Mouse (Mus musculus) brain, embryonic 14.5 days (tissue): ENCODE results near the gene Slc50a1. TPM values are rescaled to one million over a fixed set of nuclear protein-coding genes. Genes with fewer than 3 reads are reported as not detected.

ENCODE experiments used
- DNase-seq: peaks from one replicate; pipeline ENCODE4 v3.0.0-alpha.2; 2011; ENCODE audit warnings: low read depth
- CTCF ChIP-seq: fragments of 200-500 bp; IDR thresholded peaks from 2 replicates; pipeline ENCODE4 v1.5.1; 2012; ENCODE audit warnings: inconsistent platforms, mild to moderate bottlenecking, moderate library complexity, borderline replicate concordance; ENCODE audit not compliant: insufficient read depth, insufficient read length; ENCODE audit errors: extremely low read depth
- POLR2A ChIP-seq: fragments of 200-500 bp; IDR thresholded peaks from 2 replicates; pipeline ENCODE4 v1.6.1; 2012; ENCODE audit warnings: mild to moderate bottlenecking, inconsistent platforms, borderline replicate concordance; ENCODE audit not compliant: poor library complexity, insufficient read depth, insufficient read length, severe bottlenecking; ENCODE audit errors: extremely low read depth
- polyA plus RNA-seq: library from polyadenylated mRNA; depleted of rRNA; stranded (reverse); fragments of >200 nt; gene quantifications from 2 replicates; pipeline ENCODE4 v1.2.3, GENCODE M21; 2012

The Slc50a1 gene
- polyA plus RNA-seq, 1 experiment, result 41.4 TPM

DNA sequence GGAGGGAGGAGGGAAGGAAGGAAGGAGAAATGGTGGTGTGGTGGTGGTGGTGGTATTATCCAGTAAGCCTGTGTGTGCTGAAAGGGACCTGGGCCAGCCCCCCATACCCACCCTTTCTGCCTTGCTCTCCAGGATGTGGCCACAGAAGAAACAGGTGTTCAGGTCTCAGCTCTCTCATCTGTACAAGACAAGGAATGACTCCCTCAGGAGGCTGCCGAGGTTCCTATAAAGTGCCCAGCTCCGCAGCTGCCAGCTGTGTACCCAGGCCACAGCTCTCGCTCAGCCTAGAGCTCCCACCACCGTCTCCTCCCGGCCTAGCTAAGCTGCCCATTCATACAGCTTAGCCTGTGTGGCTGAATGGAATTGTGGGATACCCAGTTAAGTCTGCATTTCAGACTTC lies 21.9 kb upstream of the Slc50a1 start:
- TF ChIP-seq POLR2A, result no peak
- no peak for TF ChIP-seq CTCF
- no peak for DNase-seq

DNA sequence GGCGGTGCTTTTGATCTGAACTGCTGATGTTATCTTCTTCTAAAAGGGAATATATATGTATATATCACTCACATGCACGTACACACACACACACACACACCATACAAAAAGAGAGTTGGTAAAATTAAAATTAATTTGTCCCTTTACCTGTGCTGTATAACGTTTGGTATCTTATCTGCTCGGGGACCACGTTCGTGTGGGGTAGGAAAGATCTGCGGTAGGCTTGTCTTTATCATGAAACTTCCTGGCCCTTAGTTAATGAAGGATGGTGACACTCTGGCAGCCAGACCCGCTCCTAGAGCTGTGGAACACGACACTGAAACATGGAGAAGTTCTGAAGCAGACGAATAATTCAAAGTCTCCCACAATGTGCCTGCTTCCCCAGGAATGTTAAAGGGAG lies 21.5 kb upstream of the Slc50a1 start:
- TF ChIP-seq CTCF, result no peak
- TF ChIP-seq POLR2A, result no peak
- DNase-seq, result no peak

DNA sequence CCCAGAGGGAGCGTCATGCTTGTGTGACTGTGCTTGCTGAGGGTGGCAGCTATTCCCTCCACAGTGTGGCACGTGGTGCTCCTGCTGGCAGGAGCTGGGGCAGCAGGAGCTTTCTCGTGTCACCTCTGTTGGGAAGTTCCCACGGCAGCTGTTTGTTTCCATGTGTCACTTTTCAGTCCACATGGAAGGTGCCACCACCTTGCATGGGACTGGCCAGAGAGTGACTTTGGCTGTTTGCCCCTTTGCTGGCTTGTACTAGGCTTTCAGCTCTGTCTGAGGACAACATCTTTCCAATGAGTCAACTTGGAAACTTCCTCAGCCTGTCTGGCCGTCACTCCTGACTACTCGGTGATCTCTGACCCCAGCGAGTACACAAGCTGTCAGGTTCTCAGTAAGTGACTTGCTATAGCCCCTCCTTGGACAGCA lies 18.1 kb upstream of the Slc50a1 start:
- DNase-seq, result no peak
- TF ChIP-seq CTCF, result no peak
- no peak for TF ChIP-seq POLR2A

DNA sequence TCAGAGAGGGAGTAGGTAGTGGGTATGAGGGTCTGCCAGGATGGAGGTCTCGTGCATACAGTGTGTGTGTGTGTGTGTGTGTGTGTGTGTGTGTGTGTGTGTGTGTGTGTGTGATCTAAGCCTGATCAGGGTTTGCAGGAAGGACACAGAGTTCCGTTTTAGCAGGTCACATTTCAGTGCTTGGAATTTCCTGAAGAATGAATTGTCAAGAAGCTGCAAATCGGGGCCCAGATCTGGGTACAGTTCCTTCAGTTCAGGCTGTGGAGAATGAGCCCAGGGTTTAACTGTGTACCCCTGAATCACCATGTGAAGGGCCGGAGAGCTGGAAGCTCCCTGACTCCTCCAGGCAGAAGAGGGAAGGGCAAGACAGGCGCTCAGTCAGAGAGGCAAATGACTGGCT lies 16.9 kb upstream of the Slc50a1 start:
- DNase-seq, result no peak
- TF ChIP-seq CTCF (no peak), POLR2A (no peak)

DNA sequence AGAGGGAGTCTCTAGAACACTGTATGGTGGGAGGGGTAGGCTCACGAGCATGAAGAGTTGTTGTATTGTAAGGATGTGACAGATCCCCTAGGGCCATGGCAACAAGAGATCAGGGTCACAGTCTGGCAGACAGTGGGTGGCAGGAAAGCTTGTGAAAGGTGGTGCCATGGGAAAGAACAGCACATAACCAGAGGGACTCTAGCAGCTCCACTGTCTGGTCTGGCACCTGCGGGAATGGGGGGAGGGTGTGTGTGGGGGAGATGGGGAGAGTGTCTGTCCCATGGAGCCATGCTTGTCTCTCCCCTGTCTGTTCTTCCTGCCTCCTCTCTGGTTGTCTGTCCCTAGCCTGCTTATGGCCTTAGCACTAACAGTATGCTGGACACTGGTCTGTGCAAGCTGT lies 15.2 kb upstream of the Slc50a1 start:
- no peak for TF ChIP-seq POLR2A
- DNase-seq, result no peak

DNA sequence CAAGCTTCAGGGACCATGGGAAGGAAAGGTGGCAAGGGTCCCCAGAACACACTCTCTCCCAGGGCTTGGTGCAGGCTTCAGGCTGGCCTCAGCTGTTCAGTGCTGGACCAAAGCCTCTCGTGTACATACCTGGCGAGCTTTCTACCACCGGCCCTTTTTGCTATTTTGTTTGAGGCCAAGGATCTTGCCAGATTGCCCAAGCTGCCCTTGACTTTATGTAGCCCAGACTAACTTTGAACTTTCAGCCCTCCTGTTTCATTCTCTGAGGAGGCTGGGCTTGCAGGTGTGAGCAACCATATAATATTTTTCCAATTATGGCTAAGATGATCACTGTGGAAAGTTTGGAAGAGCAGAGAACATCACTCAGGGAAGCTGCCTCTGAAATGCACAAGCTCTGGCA lies 13.9 kb upstream of the Slc50a1 start:
- TF ChIP-seq CTCF (no peak), POLR2A (no peak)
- DNase-seq, result no peak

DNA sequence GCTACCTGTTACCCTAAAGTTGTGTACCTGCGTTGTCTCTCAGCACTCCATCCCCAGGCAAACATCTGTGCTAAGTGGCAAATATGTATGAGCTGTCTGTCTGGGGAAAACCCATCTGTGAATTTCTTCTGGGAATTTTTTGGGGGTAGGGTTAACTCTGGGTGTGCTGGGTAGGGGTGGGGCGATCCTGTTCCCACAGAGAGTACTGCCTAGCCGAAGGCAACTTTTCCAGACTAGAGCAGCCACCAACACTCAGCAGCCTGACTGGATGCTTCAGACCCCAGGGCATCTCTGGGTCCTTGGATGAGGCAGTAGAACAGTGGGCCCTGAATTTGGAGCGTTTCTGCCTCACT lies 11.9 kb upstream of the Slc50a1 start:
- DNase-seq, result no peak
- no peak for TF ChIP-seq POLR2A
- no peak for TF ChIP-seq CTCF

DNA sequence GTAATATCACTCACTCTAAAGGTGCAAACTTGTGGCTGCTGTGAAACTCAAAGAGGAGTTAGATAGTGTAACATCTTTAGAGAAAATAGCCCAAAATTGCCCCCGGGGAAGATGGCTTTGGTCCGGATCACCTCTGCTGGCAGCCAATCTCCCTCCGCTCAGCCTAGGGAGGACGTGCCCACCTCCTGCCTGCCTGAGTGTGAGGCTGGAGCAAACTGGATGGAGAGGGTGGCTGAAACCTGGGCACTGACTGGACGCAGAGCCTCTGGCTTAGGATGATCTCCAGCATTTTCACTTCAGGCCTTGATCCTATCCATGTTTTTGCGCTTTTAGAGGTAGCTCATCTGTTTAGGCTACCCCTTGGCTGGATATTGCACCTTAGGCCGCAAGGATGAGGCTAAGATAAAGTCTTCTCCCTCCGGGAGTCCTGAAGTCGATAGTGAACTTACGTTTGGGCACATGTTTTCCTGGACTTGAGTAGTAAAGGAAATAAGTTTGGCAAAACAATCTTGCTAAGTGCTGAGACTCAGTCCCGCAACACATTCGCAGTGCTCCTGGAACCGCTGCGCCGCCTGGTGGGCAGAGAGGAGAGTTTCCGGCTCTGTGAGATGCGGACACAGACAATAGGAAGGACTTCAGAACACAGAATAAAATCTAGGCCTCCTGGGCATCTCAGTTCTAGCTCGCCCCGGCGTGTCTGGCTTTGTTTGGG lies 11.4 kb upstream of the Slc50a1 start:
- peak; percentile 90 for DNase-seq

DNA sequence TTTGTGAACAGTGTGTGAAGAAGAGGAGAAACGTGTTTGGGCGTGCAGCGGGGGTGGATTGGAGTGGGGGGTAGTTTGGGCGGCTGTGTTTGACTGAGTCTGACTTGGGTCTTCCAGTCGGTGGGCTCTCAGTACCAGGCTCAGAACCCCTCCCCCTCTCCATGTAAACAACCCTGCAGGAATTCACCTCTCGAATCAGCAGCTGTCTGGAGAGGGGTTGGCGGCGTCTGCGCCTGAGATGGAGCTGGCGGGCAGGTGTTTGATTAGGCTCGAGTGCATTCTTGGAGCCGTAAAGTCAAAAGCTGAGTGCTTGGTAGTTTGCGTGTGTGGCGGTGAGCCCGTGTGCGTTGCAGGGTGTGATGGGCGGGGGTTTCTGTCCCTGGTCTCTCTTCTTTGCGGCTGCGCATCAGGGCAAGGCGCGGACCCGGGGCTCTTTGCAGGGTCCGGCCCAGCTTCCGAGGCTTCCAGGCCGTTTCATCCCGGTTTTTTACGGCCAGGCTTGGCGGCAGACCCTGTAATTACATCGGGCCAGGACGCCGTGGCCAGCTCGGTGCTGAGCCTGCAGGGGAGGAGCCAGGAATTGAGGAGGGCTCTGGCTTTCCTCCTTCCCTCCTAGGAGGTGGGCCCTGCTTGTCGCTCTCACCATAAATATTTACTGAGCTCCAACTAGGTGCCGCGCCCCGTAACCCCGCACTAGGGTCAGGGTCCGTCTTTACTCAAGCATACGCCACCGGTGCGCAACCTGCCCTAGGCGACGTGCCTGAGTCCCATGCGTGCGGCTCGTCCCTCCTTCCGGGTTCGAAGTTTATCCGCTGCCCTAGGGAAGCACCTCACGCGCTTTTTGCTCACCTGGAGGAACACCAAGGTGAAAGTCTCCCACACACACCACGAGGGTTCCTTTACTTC lies 10.5 kb upstream of the Slc50a1 start, which contains the start of gene Efna1:
Gene Efna1, minus strand, starts transcription at position 537 of the 906 bp plus-strand sequence.
- peak; percentile 71 for DNase-seq
- TF ChIP-seq CTCF, result no peak
- TF ChIP-seq POLR2A, result no peak

More for the DNA sequence above, 11.4 kb upstream of the Slc50a1 start:
- TF ChIP-seq CTCF (peak; percentile 95), POLR2A (no peak)

DNA sequence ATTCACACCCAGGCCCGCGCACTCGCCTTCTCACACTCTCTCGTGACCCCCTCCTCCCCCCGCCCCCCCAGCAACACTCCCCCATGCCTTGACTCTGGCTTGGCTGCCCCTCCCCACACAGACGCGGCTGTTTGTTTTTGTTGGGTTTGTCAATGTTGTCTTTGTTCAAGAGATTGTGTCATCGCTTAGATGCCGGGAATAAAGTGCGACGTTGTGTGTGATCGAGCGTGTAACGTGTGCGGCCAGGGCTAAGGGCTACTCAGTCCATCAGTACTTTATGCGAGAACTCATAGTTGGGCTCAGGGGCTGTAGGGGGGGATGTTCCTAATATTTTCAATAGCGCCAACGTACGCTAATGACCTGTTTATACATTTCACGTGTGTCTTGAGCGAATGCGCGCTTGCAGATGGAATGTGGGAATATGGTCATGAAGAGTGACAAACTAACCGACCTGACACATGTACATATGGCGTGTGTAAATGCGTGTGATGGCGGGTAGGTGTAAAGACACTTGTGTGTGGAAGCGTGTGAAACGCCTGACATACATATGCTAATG lies 9.8 kb upstream of the Slc50a1 start:
- TF ChIP-seq POLR2A, result no peak
- no peak for TF ChIP-seq CTCF

DNA sequence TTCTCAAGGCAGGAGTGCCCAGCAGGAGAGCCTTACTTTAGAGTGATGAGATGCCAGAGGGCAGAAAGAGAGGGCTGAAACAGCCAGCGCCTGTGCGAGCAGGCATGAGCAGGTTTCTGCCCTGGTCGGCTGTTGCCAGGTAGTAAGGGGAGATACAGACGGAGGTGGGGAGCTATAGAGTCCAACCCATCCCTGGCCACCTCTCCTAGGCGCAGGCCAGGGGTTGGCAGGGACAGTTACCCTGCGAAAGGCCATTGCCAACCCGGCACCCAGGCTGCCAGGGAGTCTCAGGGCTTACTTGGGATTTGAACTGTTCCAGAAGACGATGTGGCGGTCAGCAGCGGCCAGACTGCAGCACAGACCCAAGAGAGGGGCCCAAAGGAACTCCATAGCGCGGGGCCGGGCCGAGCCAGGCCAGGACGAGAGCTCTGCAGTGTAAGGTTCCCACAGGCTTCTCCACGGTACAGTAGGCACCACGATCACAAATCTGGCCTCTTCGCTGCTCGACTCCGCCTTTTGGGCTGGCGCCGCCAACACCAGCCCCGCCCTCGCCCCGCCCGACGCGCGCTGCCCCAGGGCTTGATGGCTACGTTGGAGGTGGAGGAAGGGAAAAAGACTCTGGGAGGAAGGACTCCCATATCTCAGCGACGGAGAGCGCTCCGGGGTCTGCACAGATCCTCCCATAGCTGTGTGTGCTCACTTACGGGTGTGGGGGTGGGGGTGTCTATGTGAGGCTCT lies 9.0 kb upstream of the Slc50a1 start:
- DNase-seq, result peak; percentile 88
- TF ChIP-seq CTCF (no peak), POLR2A (peak; percentile 43; the same call in 1 of the 2 replicates)

More for the DNA sequence above, 9.8 kb upstream of the Slc50a1 start:
- peak; percentile 52 for DNase-seq

DNA sequence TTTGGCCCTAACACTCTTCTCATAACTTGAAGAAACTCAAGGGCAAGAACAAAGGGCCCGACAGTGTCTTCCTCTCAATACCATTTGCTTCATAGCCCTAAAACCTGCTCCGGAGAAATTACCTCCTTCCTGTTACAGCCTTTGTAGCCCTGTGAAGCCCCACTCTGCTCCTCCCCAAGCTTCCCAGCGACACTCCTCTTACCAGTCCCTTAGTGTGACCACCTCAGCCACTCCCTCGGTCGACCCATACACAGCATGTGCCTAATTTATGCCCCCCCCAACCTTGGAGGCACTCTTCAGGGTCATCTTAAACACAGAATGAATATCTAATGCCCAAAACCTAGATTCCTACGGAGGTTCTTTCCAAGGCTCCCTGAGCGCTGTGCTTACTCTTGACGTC lies 8.3 kb upstream of the Slc50a1 start:
- no peak for DNase-seq
- TF ChIP-seq POLR2A (no peak), CTCF (no peak)
